Mouse (Mus musculus): Measurements from ENCODE around the gene Mpped1.

Gene Mpped1

GRCm38 (mm10) chr15:83779387-83779786 is at the start of gene Mpped1:
Gene Mpped1 (plus strand): TSS chr15:83779467.
- DNase-seq = peak; percentile 49

DNA sequence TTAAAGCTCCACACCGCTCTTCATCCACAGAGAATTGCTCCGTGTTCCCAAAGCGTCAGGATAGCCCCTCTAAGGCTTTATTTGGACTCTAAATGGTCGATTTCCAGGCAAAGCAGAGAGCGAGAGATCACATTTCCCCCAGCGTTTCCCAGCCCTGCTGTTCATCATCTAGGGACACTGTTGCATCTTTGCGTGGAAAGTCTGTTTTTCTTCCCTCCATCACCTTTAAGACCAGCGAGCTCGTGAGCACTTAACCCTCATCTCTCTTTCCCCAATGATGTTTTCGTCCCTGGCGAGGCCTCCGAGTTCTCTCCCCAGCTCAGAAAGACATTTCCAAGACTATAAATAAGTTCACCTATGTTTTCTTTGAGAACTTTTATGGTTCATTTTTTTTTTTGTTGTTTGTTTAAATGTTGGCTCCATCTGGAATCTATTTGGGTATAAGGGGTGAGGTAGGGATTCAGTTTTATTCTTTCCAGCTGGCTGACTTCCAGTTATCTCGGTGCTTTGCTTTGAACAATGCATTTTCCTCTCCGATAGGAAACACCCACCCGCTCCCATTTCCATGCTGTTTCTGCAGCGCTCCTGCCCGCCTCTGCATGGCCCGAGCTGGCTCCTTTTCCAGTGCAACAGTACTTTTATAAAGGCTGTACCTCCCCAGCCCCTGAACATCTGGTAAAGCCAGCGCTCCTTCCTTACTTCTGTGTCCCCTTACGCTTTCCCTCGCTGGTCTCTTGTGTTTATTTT is 38.4 kb upstream of the Mpped1 start:
- peak; percentile 45 for DNase-seq

DNA sequence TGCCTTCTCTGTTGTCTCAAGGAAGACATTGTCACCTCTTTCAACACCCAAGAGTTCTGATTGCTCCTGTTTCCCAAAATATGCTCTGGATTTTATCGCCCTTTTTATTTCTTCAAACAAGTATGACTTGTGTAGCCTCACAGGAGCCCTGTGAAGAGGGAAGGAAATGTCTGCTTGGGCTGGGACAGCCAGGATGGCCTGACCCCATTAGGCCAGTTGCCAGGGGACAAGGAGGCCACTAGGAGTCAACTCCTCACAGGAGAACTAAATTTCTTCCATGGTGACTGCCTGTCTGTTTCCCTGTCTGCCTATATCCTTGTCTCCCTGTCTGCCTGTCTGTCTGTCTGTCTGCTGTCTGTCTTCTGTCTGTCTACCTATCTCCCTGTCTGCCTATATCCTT is 37.2 kb upstream of the Mpped1 start:
- DNase-seq = no peak

GRCm38 (mm10) chr15:83746311-83746710 is 33.0 kb upstream of the Mpped1 start:
- no peak for DNase-seq

DNA sequence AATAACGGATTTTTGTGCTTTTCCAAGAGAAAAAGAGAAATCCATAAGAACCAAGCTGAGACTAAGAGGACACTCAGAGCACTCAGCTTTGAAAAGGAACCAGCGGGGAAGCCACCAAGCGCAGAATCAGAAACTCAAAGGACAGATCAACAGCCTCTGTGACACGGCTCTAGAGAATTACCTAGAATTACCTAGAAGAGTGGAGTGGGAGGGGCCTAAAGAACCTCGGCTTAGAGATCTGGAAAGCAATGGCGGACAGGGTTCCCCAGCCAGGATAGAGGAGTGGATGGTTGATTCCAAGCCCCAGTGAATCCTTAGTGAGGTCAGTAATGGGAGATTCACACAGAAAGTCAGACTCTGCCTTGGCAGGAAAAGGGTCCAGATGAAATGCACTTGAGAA is 30.3 kb upstream of the Mpped1 start:
- DNase-seq = no peak

GRCm38 (mm10) chr15:83749436-83749835 is 29.8 kb upstream of the Mpped1 start:
- no peak for DNase-seq

- DNase-seq = peak; percentile 73
Measured at GRCm38 (mm10) chr15:83756742-83757141, 22.5 kb upstream of the Mpped1 start.

- DNase-seq = no peak
Measured at GRCm38 (mm10) chr15:83758958-83759357, 20.3 kb upstream of the Mpped1 start.

DNA sequence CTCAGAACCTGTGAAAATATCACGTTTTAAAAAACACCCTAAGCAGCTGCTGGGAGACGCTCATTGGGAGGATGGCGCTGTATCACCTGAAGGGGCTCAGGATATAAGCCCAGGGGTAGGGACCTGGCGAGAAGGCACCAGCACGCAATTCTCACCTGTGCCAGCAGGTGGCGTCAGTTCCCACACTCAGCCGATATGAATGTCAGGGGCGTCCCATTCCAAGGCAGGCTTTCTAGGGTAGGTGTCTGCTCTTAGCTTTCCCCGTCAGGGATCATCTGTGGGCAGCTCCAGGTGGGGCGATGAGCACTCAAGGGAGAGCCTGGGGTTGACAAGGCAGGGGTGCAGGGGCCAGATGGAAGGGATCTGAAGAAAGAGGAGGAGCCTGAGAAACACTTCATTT is 18.6 kb upstream of the Mpped1 start:
- peak; percentile 65 for DNase-seq

GRCm38 (mm10) chr15:83761512-83761911 is 17.8 kb upstream of the Mpped1 start:
- DNase-seq = no peak

GRCm38 (mm10) chr15:83765388-83766029 is 13.8 kb upstream of the Mpped1 start:
- peak; percentile 83 for DNase-seq

GRCm38 (mm10) chr15:83771346-83772053 is 7.8 kb upstream of the Mpped1 start:
- no peak for DNase-seq

GRCm38 (mm10) chr15:83772460-83772859 is 6.8 kb upstream of the Mpped1 start:
- peak; percentile 58 for DNase-seq

DNA sequence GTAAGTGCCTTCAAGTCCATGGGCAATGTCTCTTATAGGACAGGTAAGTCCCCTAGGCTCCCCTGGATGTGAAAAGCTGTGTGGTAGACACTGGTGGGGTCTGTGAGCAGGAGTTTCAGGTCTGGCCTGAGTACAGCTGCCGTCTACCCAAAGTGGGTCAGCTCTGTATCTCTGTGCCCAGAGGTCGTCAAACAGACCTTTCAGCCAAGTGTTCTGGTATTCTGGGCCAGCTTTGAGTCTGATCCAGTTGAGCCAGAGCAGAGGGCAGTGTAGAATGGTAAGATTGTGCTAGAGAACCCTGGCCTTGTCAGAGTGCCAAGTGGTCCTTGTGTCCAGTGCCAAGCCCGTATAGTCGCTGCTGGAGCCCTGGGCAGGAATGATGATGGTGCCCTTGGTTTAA is 6.3 kb upstream of the Mpped1 start:
- DNase-seq = no peak

DNA sequence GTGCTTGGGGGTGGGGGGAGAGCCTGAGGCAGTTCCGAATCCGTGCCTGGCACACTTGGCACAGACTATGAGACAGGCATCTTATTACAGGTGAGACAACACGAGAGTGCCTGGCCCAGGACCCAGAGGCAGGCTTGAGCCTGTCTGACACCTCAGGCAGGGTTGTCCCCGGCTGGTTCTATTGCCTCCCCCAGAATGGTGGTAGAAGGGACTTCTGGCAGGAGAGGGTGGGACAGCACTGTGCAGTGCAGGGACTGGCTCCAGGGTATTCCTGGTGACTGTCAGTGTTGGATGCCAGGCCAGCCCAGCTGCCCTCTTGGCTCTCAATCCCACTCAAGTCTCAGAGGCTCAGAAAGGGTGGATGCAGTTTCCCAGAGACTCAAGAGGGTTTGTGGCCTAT is 4.3 kb upstream of the Mpped1 start:
- DNase-seq = no peak

DNA sequence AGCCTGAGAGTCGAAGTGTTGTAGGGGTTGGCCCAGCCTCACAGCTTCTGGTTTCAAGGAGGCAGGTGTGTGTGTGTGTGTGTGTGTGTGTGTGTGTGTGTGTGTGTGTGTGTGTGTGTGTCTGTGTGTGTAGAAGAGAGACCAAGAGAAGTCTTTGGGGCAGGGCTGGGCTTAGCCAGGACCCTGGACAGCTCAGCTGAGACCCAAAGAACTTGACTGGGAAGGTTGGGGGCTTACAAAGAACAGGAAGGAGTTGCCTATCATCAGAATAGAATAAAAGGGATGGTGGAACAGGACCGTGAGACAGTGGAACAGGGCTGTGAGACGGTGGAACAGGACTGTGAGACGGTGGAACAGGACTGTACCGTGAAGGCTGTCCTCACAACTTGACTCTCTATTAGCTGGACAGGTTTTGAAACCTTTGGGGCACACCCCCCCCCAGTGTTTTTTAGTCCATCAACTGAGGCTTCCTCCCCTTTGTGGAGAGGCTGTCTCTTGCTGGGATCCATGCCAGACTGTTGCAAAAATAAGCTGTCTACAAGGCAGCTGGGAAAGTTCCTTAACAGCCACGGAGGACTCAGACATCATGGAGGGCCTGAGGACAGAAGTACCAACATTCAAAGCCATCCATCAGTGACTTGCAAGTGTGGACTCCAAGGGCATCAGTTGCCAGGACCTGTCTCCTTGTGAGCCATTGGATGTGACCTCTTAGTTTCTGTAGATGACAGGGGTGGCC is 2.8 kb upstream of the Mpped1 start:
- DNase-seq = no peak

GRCm38 (mm10) chr15:83777476-83777875 is 1.8 kb upstream of the Mpped1 start:
- DNase-seq = no peak

DNA sequence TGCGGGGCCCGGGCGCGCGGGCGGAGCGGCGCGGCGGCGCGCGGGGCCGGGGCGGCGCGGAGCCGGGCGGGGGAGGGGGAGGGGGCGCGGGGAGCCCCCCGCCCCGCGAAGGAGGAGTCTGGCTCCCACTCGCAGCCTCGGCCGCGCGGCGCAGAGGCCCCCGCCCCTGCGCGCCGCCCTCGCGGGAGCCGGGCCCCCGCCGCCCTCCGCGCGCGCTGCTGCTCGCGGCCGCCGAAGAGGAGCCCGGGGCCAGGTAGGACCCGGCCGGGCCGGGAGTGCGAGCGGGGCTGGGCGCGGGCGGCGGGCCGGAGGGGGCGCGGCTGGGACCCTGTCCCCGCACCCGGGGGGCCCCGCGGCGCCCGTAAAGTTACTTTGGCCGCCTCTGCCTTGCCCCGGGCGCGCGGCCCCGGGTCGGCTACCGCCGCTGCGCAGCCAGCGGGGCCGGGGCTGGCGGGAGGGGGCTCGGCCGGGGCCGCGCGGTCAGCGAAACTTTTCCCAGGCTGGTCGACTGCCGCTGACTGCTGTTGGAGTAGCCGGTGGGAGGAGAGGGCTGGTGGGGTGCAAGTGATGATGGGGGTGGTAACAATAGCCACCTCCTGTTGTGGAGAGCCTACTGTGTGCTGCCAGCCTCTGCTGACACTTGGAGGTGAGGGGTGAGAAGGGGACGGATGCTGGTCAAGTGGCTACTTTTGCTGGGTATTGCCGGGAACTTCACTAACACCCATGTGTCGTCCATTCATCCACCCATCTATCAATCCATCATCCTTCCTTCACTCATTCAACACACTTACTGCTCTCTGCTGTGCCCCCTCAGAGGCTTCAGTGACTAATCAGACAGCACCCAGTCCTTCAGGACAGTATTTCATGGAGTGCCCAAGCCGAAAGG is 831 bp downstream of the Mpped1 start:
- peak; percentile 59 for DNase-seq

GRCm38 (mm10) chr15:83781304-83781703 is 2.0 kb downstream of the Mpped1 start:
- no peak for DNase-seq

DNA sequence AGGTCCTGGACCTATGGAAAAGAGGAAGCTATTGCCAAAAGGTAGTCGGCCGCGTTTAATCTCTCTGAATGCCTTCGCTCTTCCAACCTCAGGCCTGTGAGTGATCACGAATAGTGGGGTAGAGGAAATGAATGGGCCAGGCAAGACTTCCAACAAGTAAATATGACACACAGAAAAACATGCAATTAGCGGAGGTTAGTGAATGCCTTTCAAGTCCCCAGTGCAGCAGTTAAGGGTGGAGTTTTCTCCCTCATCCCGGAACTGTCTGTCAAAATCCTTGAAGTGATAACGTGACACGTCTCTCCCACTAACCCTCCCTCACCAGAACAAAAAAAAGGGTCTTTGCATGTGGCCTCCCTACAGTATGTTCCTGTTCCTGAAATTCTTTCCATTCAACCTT is 3.0 kb downstream of the Mpped1 start:
- DNase-seq = no peak

- no peak for DNase-seq
Measured at GRCm38 (mm10) chr15:83784772-83785171, 5.5 kb downstream of the Mpped1 start.

DNA sequence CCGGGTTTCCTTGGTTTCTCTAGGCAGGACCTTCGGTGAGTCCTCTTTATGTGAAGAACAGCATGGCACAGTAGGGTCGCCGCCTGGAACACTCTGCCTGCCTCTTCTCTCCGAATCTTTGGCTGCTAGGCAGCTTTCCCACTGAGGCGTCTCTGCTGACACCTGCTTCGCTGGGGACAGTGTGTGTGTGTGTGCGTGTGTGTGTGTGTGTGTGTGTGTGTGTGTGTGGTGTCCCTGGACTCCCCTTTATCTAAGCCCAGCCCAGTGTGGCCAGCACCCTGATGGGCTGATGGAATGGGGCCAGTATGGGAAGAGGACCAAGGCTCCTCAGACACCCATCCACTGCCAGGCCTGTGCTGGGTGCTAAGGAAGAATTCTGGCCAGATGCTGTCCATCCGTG is 9.8 kb downstream of the Mpped1 start:
- DNase-seq = no peak
